Mouse (Mus musculus) embryonic facial prominence, embryonic 14.5 days (tissue): Measurements from ENCODE around the gene Vps52. TPM values are rescaled to one million over a fixed set of nuclear protein-coding genes. Genes with fewer than 3 reads are reported as not detected.

Experiments
- polyA plus RNA-seq: library from polyadenylated mRNA; unstranded; fragments of >200 nt; fragmentation: Nextera tagmentation; extraction: Ambion mirVana; gene quantifications from 2 replicates; pipeline ENCODE4 v1.2.1, GENCODE M21; 2014

Vps52 gene
- polyA plus RNA-seq, 1 experiment from 2014 or later: 38.6 TPM

Other genes starting within 250 kb of the Vps52 start
- 62.2 and 63.9 TPM in 2 replicates for gene March2, start 237.1 kb upstream of the Vps52 start, polyA plus RNA-seq
- gene Rab11b, start 195.3 kb upstream of the Vps52 start, polyA plus RNA-seq: 156 and 181 TPM in 2 replicates
- gene Angptl4, start 174.0 kb upstream of the Vps52 start, polyA plus RNA-seq: 35.7 and 52.1 TPM in 2 replicates
- gene Kank3, start 145.3 kb upstream of the Vps52 start, polyA plus RNA-seq: 38.7 and 39.4 TPM in 2 replicates
- 1,198 and 1,307 TPM in 2 replicates for gene Rps28, start 131.2 kb upstream of the Vps52 start, polyA plus RNA-seq
- gene Ndufa7, start 131.2 kb upstream of the Vps52 start, polyA plus RNA-seq: 479 and 488 TPM in 2 replicates
- gene Cd320, start 112.7 kb upstream of the Vps52 start, polyA plus RNA-seq: 60.5 and 62.3 TPM in 2 replicates
- gene Gm7029, start 82.0 kb upstream of the Vps52 start, polyA plus RNA-seq: not detected in 2 replicates
- gene Kifc1, start 65.2 kb upstream of the Vps52 start, polyA plus RNA-seq: 5.9 and 7.0 TPM in 2 replicates
- not detected in 2 replicates for gene Platr17, start 50.7 kb upstream of the Vps52 start, polyA plus RNA-seq
- 34.8 and 38.2 TPM in 2 replicates for gene Daxx, start 46.4 kb upstream of the Vps52 start, polyA plus RNA-seq
- gene Tapbp, start 39.9 kb upstream of the Vps52 start, polyA plus RNA-seq: 31.9 and 32.0 TPM in 2 replicates
- 8.9 and 11.6 TPM in 2 replicates for gene Zbtb22, start 39.9 kb upstream of the Vps52 start, polyA plus RNA-seq
- gene Rgl2, start 26.3 kb upstream of the Vps52 start, polyA plus RNA-seq: 34.5 and 43.4 TPM in 2 replicates
- 122 and 124 TPM in 2 replicates for gene Pfdn6, start 15.5 kb upstream of the Vps52 start, polyA plus RNA-seq
- gene Wdr46, start 15.2 kb upstream of the Vps52 start, polyA plus RNA-seq: 15.4 and 20.2 TPM in 2 replicates
- gene B3galt4, start 4.3 kb upstream of the Vps52 start, polyA plus RNA-seq: 4.4 and 5.7 TPM in 2 replicates
- 2,078 and 2,095 TPM in 2 replicates for gene Rps18, start 189 bp downstream of the Vps52 start, polyA plus RNA-seq
- gene H2-K1, start 44.5 kb downstream of the Vps52 start, polyA plus RNA-seq: 20.8 and 30.8 TPM in 2 replicates
- gene Ring1, start 68.9 kb downstream of the Vps52 start, polyA plus RNA-seq: 6.0 and 7.2 TPM in 2 replicates
- 41.3 and 46.1 TPM in 2 replicates for gene H2-Ke6, start 72.2 kb downstream of the Vps52 start, polyA plus RNA-seq
- gene Slc39a7, start 75.9 kb downstream of the Vps52 start, polyA plus RNA-seq: 118 and 125 TPM in 2 replicates
- 26.0 and 29.2 TPM in 2 replicates for gene Rxrb, start 76.0 kb downstream of the Vps52 start, polyA plus RNA-seq
- 53.9 and 64.3 TPM in 2 replicates for gene Col11a2, start 83.6 kb downstream of the Vps52 start, polyA plus RNA-seq
- gene H2-Oa, start 136.5 kb downstream of the Vps52 start, polyA plus RNA-seq: 0.36 and 0.76 TPM in 2 replicates
- gene H2-DMa, start 163.7 kb downstream of the Vps52 start, polyA plus RNA-seq: 13.6 and 14.9 TPM in 2 replicates
- gene Brd2, start 166.8 kb downstream of the Vps52 start, polyA plus RNA-seq: 103 and 105 TPM in 2 replicates
- gene H2-DMb2, start 187.5 kb downstream of the Vps52 start, polyA plus RNA-seq: 0.22 and 0.39 TPM in 2 replicates
- gene H2-DMb1, start 197.3 kb downstream of the Vps52 start, polyA plus RNA-seq: 2.8 and 4.3 TPM in 2 replicates
- 5.1 and 7.4 TPM in 2 replicates for gene Tap1, start 231.7 kb downstream of the Vps52 start, polyA plus RNA-seq
- gene Psmb9, start 232.0 kb downstream of the Vps52 start, polyA plus RNA-seq: 2.8 and 3.8 TPM in 2 replicates
- gene Psmb8, start 241.9 kb downstream of the Vps52 start, polyA plus RNA-seq: 10.0 and 12.1 TPM in 2 replicates
- 3.3 and 4.1 TPM in 2 replicates for gene Tap2, start 247.7 kb downstream of the Vps52 start, polyA plus RNA-seq